ENCODE assay signal across 27 mouse cellular contexts in genomic region chr8:12111626-12112025, GRCm38 (mm10).
A peak's percentile ranks its signal among the peaks of the same experiment; 100 is the strongest.
DNase-seq lines count a peak whose midpoint lies in the region; ATAC-seq and TF ChIP-seq lines count a peak whose summit lies in the region.
"Had no signal": no experiment of that assay in that cellular context is flagged by ENCODE, and none has a peak within 500 bp of the region (broad histone marks: within the 10 kb centered on the region; RNA-seq: fewer than 3 reads in every experiment).

No protein-coding gene starts in this region.

- no peak for TF ChIP-seq POLR2A in liver, adult 2 months (IDR thresholded peaks at IDR 0.05; ENCODE audit: extremely low read depth, insufficient read depth, low read length)

- DNase-seq in embryonic facial prominence, embryonic 10.5 days (ENCODE audit: low spot score), result no peak
- peak; percentile 7 for DNase-seq in liver, adult 2 months (ENCODE audit: extremely low read depth, low read depth, low spot score)
- no peak for DNase-seq in liver, embryonic 11.5 days (ENCODE audit: low spot score)
- DNase-seq: adrenal gland, adult 8-10 months; adrenal gland, postnatal 14 days; adrenal gland, postnatal 36 days; B cell, adult 2 months; cerebellum, adult 11-12 months; cerebellum, adult 2 months; cerebellum, adult 9-10 months; cerebellum, postnatal 10 days; cerebellum, postnatal 25 days had no signal

- no peaks in the 10 kb centered on the region for H3K36me3 ChIP-seq in embryonic facial prominence, embryonic 12.5 days
- no peaks in the 10 kb centered on the region for H3K36me3 ChIP-seq in embryonic facial prominence, embryonic 10.5 days (replicated peaks)
- H3K36me3 ChIP-seq in intestine, embryonic 15.5 days, result no peaks in the 10 kb centered on the region
- no peaks in the 10 kb centered on the region for H3K36me3 ChIP-seq in intestine, postnatal 0 days (ENCODE audit: control insufficient read depth, insufficient read depth)
- H3K36me3 ChIP-seq in liver, adult 2 months (ENCODE audit: control insufficient read depth, insufficient read depth, low read length), result no peaks in the 10 kb centered on the region
- H3K36me3 ChIP-seq in liver, embryonic 11.5 days (ENCODE audit: control insufficient read depth, insufficient read depth, low read length), result no peaks in the 10 kb centered on the region
- no peaks in the 10 kb centered on the region for H3K36me3 ChIP-seq in intestine, embryonic 16.5 days (ENCODE audit: control insufficient read depth, insufficient read depth, low read length)
- H3K36me3 ChIP-seq: embryonic facial prominence, embryonic 13.5 days; embryonic facial prominence, embryonic 15.5 days; forebrain, embryonic 10.5 days; forebrain, embryonic 12.5 days; G1E had no signal

- no peak overlapping the region for H3K4me2 ChIP-seq in embryonic facial prominence, embryonic 12.5 days (replicated peaks)
- H3K4me2 ChIP-seq in intestine, embryonic 15.5 days (replicated peaks), result no peak overlapping the region
- H3K4me2 ChIP-seq in intestine, postnatal 0 days (replicated peaks; ENCODE audit: low read depth), result no peak overlapping the region
- H3K4me2 ChIP-seq in liver, embryonic 11.5 days, result no peak overlapping the region
- H3K4me2 ChIP-seq in intestine, embryonic 16.5 days (ENCODE audit: low read depth, low read length), result no peak overlapping the region
- H3K4me2 ChIP-seq: embryonic facial prominence, embryonic 13.5 days; embryonic facial prominence, embryonic 15.5 days; forebrain, embryonic 12.5 days had no signal

- H3K9me3 ChIP-seq in embryonic facial prominence, embryonic 12.5 days, result no peaks in the 10 kb centered on the region
- no peaks in the 10 kb centered on the region for H3K9me3 ChIP-seq in embryonic facial prominence, embryonic 10.5 days
- H3K9me3 ChIP-seq in intestine, embryonic 15.5 days, result no peaks in the 10 kb centered on the region
- H3K9me3 ChIP-seq in intestine, postnatal 0 days (ENCODE audit: control insufficient read depth), result no peaks in the 10 kb centered on the region
- no peaks in the 10 kb centered on the region for H3K9me3 ChIP-seq in liver, embryonic 11.5 days (ENCODE audit: control insufficient read depth, low read length)
- no peaks in the 10 kb centered on the region for H3K9me3 ChIP-seq in intestine, embryonic 16.5 days (ENCODE audit: control insufficient read depth, low read length)
- H3K9me3 ChIP-seq: embryonic facial prominence, embryonic 13.5 days; embryonic facial prominence, embryonic 15.5 days; forebrain, embryonic 10.5 days; forebrain, embryonic 12.5 days; G1E had no signal

- no peak overlapping the region for H3K4me3 ChIP-seq in embryonic facial prominence, embryonic 12.5 days
- no peak overlapping the region for H3K4me3 ChIP-seq in embryonic facial prominence, embryonic 10.5 days
- H3K4me3 ChIP-seq in intestine, embryonic 15.5 days (replicated peaks), result no peak overlapping the region
- no peak overlapping the region for H3K4me3 ChIP-seq in intestine, postnatal 0 days (ENCODE audit: low read depth, low read length)
- H3K4me3 ChIP-seq in liver, adult 2 months (ENCODE audit: insufficient read depth, low read depth, low read length), result no peak overlapping the region
- H3K4me3 ChIP-seq in liver, embryonic 11.5 days (ENCODE audit: low read depth, low read length), result no peak overlapping the region
- no peak overlapping the region for H3K4me3 ChIP-seq in intestine, embryonic 16.5 days (ENCODE audit: low read length)
- H3K4me3 ChIP-seq: embryonic facial prominence, embryonic 13.5 days; embryonic facial prominence, embryonic 15.5 days; erythroblast, embryonic 14.5 days; forebrain, embryonic 10.5 days; forebrain, embryonic 12.5 days had no signal

- no peak for ATAC-seq in embryonic facial prominence, embryonic 12.5 days (ENCODE audit: insufficient number of reproducible peaks, insufficient read depth, low FRiP score, low TSS enrichment)
- ATAC-seq in intestine, embryonic 15.5 days, result peak; percentile 71
- no peak for ATAC-seq in intestine, postnatal 0 days
- no peak for ATAC-seq in liver, embryonic 11.5 days (replicated peaks; ENCODE audit: low FRiP score)
- peak; percentile 66 for ATAC-seq in intestine, embryonic 16.5 days
- ATAC-seq: activated CD4-positive, CD25-positive, alpha-beta regulatory T cell, adult 4 months; CD4-positive, CD25-positive, alpha-beta regulatory T cell, adult 4 months; forebrain, embryonic 14.5 days; forebrain, embryonic 16.5 days; Patski had no signal

- H3K79me2 ChIP-seq in liver, adult 2 months (ENCODE audit: control insufficient read depth, insufficient read depth, low read length), result no peaks in the 10 kb centered on the region

- 0 out of 2 replicates have a peak overlapping the region, but pooled peaks have one; percentile 5 for H3K9ac ChIP-seq in embryonic facial prominence, embryonic 12.5 days
- H3K9ac ChIP-seq in intestine, embryonic 15.5 days, result no peak overlapping the region
- no peak overlapping the region for H3K9ac ChIP-seq in intestine, postnatal 0 days (ENCODE audit: low read depth, low read length)
- no peak overlapping the region for H3K9ac ChIP-seq in liver, adult 2 months (ENCODE audit: low read depth, low read length)
- no peak overlapping the region for H3K9ac ChIP-seq in liver, embryonic 11.5 days (ENCODE audit: low read depth, low read length)
- H3K9ac ChIP-seq in intestine, embryonic 16.5 days (ENCODE audit: low read depth, low read length), result no peak overlapping the region
- H3K9ac ChIP-seq: embryonic facial prominence, embryonic 13.5 days; embryonic facial prominence, embryonic 15.5 days; forebrain, embryonic 12.5 days had no signal

- no peak for TF ChIP-seq CTCF in intestine, postnatal 0 days (IDR thresholded peaks at IDR 0.05; ENCODE audit: low read depth)
- no peak for TF ChIP-seq CTCF in liver, adult 2 months (IDR thresholded peaks at IDR 0.05; ENCODE audit: low read depth, low read length)

- H3K4me1 ChIP-seq in embryonic facial prominence, embryonic 12.5 days, result peaks cover 21% of the 10 kb centered on the region
- peaks cover 36% of the 10 kb centered on the region for H3K4me1 ChIP-seq in embryonic facial prominence, embryonic 10.5 days
- peaks cover 5% of the 10 kb centered on the region; the same call in 1 of the 2 replicates for H3K4me1 ChIP-seq in intestine, embryonic 15.5 days (replicated peaks)
- no peaks in the 10 kb centered on the region; the same call in 1 of the 2 replicates for H3K4me1 ChIP-seq in intestine, postnatal 0 days (replicated peaks; ENCODE audit: control insufficient read depth, insufficient read depth, low read length)
- H3K4me1 ChIP-seq in liver, adult 2 months (ENCODE audit: control insufficient read depth, insufficient read depth, low read length), result no peaks in the 10 kb centered on the region
- peaks cover 2% of the 10 kb centered on the region; the same call in 1 of the 2 replicates for H3K4me1 ChIP-seq in liver, embryonic 11.5 days (replicated peaks; ENCODE audit: control insufficient read depth, insufficient read depth, low read length)
- no peaks in the 10 kb centered on the region for H3K4me1 ChIP-seq in intestine, embryonic 16.5 days (ENCODE audit: control insufficient read depth, insufficient read depth, low read length)

- 71% methylated on average over 10 of the region's 10 CpGs for WGBS in embryonic facial prominence, embryonic 12.5 days
- 80% methylated on average over 10 of the region's 10 CpGs for WGBS in embryonic facial prominence, embryonic 10.5 days
- 67% methylated on average over 10 of the region's 10 CpGs for WGBS in intestine, embryonic 15.5 days
- 50% methylated on average over 10 of the region's 10 CpGs for WGBS in intestine, postnatal 0 days
- 67% methylated on average over 10 of the region's 10 CpGs for WGBS in liver, adult 2 months
- 74% methylated on average over 10 of the region's 10 CpGs for WGBS in liver, embryonic 11.5 days
- WGBS in intestine, embryonic 16.5 days, result 58% methylated on average over 10 of the region's 10 CpGs

- H3K27ac ChIP-seq in embryonic facial prominence, embryonic 12.5 days, result no peak overlapping the region
- no peak overlapping the region for H3K27ac ChIP-seq in embryonic facial prominence, embryonic 10.5 days (replicated peaks)
- H3K27ac ChIP-seq in intestine, embryonic 15.5 days, result no peak overlapping the region
- no peak overlapping the region for H3K27ac ChIP-seq in intestine, postnatal 0 days (ENCODE audit: low read depth, low read length)
- no peak overlapping the region for H3K27ac ChIP-seq in liver, adult 2 months (replicated peaks; ENCODE audit: insufficient read depth, low read depth, low read length)
- H3K27ac ChIP-seq in liver, embryonic 11.5 days (ENCODE audit: low read depth, low read length), result no peak overlapping the region
- H3K27ac ChIP-seq in intestine, embryonic 16.5 days (ENCODE audit: low read length), result no peak overlapping the region
- H3K27ac ChIP-seq: embryonic facial prominence, embryonic 13.5 days; embryonic facial prominence, embryonic 15.5 days; forebrain, embryonic 12.5 days had no signal

- peaks cover 9% of the 10 kb centered on the region for H3K27me3 ChIP-seq in embryonic facial prominence, embryonic 12.5 days
- H3K27me3 ChIP-seq in embryonic facial prominence, embryonic 10.5 days (replicated peaks; ENCODE audit: low read depth, poor library complexity, severe bottlenecking), result peaks cover 65% of the 10 kb centered on the region
- no peaks in the 10 kb centered on the region for H3K27me3 ChIP-seq in intestine, embryonic 15.5 days (replicated peaks)
- no peaks in the 10 kb centered on the region for H3K27me3 ChIP-seq in intestine, postnatal 0 days (replicated peaks; ENCODE audit: control insufficient read depth, insufficient read depth, low read length)
- H3K27me3 ChIP-seq in liver, adult 2 months (ENCODE audit: control insufficient read depth, insufficient read depth, low read length), result peaks cover 13% of the 10 kb centered on the region; the same call in 1 of the 2 replicates
- H3K27me3 ChIP-seq in liver, embryonic 11.5 days (replicated peaks; ENCODE audit: control insufficient read depth, insufficient read depth, low read length), result no peaks in the 10 kb centered on the region
- H3K27me3 ChIP-seq in intestine, embryonic 16.5 days (replicated peaks; ENCODE audit: control insufficient read depth, insufficient read depth, low read length), result no peaks in the 10 kb centered on the region

Comparison
In these comparisons a context has a peak if more than half of its experiments do, and no peak if none do; other contexts are left out.
1. ATAC-seq: peak in intestine, embryonic 15.5 days (single experiment) and intestine, embryonic 16.5 days (single experiment); none in embryonic facial prominence, embryonic 12.5 days (single experiment), intestine, postnatal 0 days (single experiment) and liver, embryonic 11.5 days (single experiment).